Mouse (Mus musculus) heart, embryonic 13.5 days (tissue): Measurements from ENCODE around the gene Itga2b. TPM values are rescaled to one million over a fixed set of nuclear protein-coding genes. Genes with fewer than 3 reads are reported as not detected.

Experiments used
- ATAC-seq: fragments of 200-750 bp; cut with Nextera tagmentation; 2 replicates; pipeline ENCODE4 v1.8.0; 2017; ENCODE audit warnings: moderate TSS enrichment; ENCODE audit not compliant: insufficient number of reproducible peaks, low FRiP score, low TSS enrichment; ENCODE audit errors: extremely low read depth
- H3K27ac ChIP-seq: fragments of 300-500 bp; sonication (generic); replicated peaks from 2 replicates; pipeline ENCODE4 v1.5.1; 2015; ENCODE audit warnings: moderate library complexity, mild to moderate bottlenecking, inconsistent platforms
- H3K27me3 ChIP-seq: fragments of 300-500 bp; sonication (generic); replicated peaks from 2 replicates; pipeline ENCODE4 v1.6.1; 2015; ENCODE audit warnings: mild to moderate bottlenecking, inconsistent platforms
- H3K36me3 ChIP-seq: fragments of 300-500 bp; sonication (generic); 2 replicates; pipeline ENCODE4 v1.6.1; 2015; ENCODE audit warnings: mild to moderate bottlenecking, inconsistent platforms
- H3K4me1 ChIP-seq: fragments of 300-500 bp; sonication (generic); 2 replicates; pipeline ENCODE4 v1.6.1; 2015; ENCODE audit warnings: inconsistent platforms
- H3K4me2 ChIP-seq: fragments of 300-500 bp; sonication (generic); 2 replicates; pipeline ENCODE4 v1.6.1; 2015; ENCODE audit warnings: inconsistent platforms, mild to moderate bottlenecking, moderate library complexity
- H3K4me3 ChIP-seq: fragments of 300-500 bp; sonication (generic); 2 replicates; pipeline ENCODE4 v1.5.1; 2015; ENCODE audit warnings: moderate library complexity, mild to moderate bottlenecking, inconsistent platforms
- H3K9ac ChIP-seq: fragments of 300-500 bp; sonication (generic); 2 replicates; pipeline ENCODE4 v1.6.1; 2015; ENCODE audit warnings: inconsistent platforms, mild to moderate bottlenecking, moderate library complexity
- H3K9me3 ChIP-seq: fragments of 300-500 bp; sonication (generic); 2 replicates; pipeline ENCODE4 v1.6.1; 2016; ENCODE audit warnings: inconsistent platforms
- WGBS: fragments of 180-500 bp; shearing (Covaris S2); methylation state at CpG from one replicate; pipeline ENCODE4 v1.1.7; 2015; ENCODE audit warnings: mixed read lengths; 5-methylcytosine and 5-hydroxymethylcytosine counted together
- polyA plus RNA-seq: library from polyadenylated mRNA; unstranded; fragments of >200 nt; fragmentation: Nextera tagmentation; extraction: Ambion mirVana; gene quantifications from 2 replicates; pipeline ENCODE4 v1.2.1, GENCODE M21; 2015

Itga2b gene
- polyA plus RNA-seq, 1 experiment from 2014 or later = 10.5 TPM

- Histone ChIP-seq H3K9ac (no peak overlapping the region), H3K36me3 (peaks cover 92% of the 10 kb centered on the region), H3K4me3 (no peak overlapping the region), H3K27me3 (no peaks in the 10 kb centered on the region), H3K4me2 (no peak overlapping the region), H3K4me1 (no peaks in the 10 kb centered on the region), H3K9me3 (no peaks in the 10 kb centered on the region), H3K27ac (no peak overlapping the region)
- no peak for ATAC-seq
- WGBS = 89% methylated on average over 10 of the region's 10 CpGs
These were observed 11.9 kb upstream of the Itga2b start for GRCm38 (mm10) chr11:102481779-102482178.

DNA sequence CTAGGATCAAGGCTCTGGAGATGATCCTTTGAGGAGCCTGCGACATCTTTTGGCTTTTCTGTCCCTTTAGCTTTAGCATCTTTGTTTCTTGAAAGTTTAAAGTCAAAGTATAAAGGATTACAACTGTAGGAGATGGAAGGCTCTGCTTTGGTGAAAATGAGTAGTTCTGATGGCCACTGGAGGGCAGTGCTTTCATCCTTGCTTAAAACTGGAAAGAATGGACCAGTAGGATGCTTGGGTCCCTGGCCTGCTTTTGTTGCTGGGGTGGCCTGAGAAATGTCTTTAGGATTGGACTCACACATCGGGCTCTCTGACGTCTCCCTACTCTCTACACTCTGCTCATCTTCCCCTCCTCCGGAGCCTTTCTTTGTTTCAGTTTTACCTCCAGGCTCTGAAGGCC, 11.0 kb upstream of the Itga2b start:
- peaks cover 84% of the 10 kb centered on the region for H3K36me3 ChIP-seq
- no peak for ATAC-seq
- no peaks in the 10 kb centered on the region for H3K27me3 ChIP-seq
- no peak overlapping the region for H3K4me3 ChIP-seq
- no peak overlapping the region for H3K4me2 ChIP-seq
- no peak overlapping the region for H3K27ac ChIP-seq
- no peak overlapping the region for H3K9ac ChIP-seq
- H3K9me3 ChIP-seq = no peaks in the 10 kb centered on the region
- H3K4me1 ChIP-seq = no peaks in the 10 kb centered on the region
- 85% methylated on average over 4 of the region's 4 CpGs for WGBS

- H3K36me3 ChIP-seq = peaks cover 82% of the 10 kb centered on the region
- no peaks in the 10 kb centered on the region for H3K27me3 ChIP-seq
- H3K27ac ChIP-seq = no peak overlapping the region
- 95% methylated on average over 15 of the region's 15 CpGs for WGBS
- H3K4me3 ChIP-seq = no peak overlapping the region
- H3K4me2 ChIP-seq = no peak overlapping the region
- H3K4me1 ChIP-seq = no peaks in the 10 kb centered on the region
- no peak for ATAC-seq
- no peak overlapping the region for H3K9ac ChIP-seq
- H3K9me3 ChIP-seq = no peaks in the 10 kb centered on the region
These were observed 10.2 kb upstream of the Itga2b start for GRCm38 (mm10) chr11:102480111-102480510.

GRCm38 (mm10) chr11:102479581-102479980, 9.7 kb upstream of the Itga2b start:
- Histone ChIP-seq H3K36me3 (peaks cover 83% of the 10 kb centered on the region), H3K27me3 (no peaks in the 10 kb centered on the region), H3K4me1 (no peaks in the 10 kb centered on the region), H3K9ac (no peak overlapping the region), H3K9me3 (no peaks in the 10 kb centered on the region), H3K4me3 (no peak overlapping the region), H3K27ac (no peak overlapping the region), H3K4me2 (no peak overlapping the region)
- WGBS = 94% methylated on average over 23 of the region's 23 CpGs
- ATAC-seq = no peak

DNA sequence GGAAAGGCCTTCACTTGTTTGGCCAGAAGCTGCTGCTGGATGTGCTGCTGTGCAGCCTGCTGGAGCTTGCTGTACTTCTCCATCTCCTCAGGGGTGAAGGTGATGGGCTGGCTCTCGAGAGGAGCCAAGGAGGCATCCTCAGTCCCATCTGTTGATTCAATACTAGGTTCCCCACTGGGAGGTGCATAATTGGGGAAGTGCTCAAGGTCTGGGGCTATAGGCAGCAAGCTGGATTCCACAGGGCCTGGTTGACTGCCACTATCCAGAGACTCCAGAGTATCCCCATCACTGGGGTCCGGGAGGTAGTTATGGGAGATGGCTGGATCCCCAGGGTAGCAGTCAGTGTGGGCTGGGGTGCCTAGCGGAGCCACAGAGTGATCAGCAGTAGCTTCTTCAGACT, 8.7 kb upstream of the Itga2b start:
- H3K9me3 ChIP-seq = no peaks in the 10 kb centered on the region
- H3K4me2 ChIP-seq = no peak overlapping the region
- no peak overlapping the region for H3K9ac ChIP-seq
- H3K36me3 ChIP-seq = peaks cover 84% of the 10 kb centered on the region
- H3K27ac ChIP-seq = no peak overlapping the region
- WGBS = 84% methylated on average over 3 of the region's 3 CpGs
- H3K27me3 ChIP-seq = no peaks in the 10 kb centered on the region
- no peaks in the 10 kb centered on the region for H3K4me1 ChIP-seq
- no peak overlapping the region for H3K4me3 ChIP-seq
- no peak for ATAC-seq

DNA sequence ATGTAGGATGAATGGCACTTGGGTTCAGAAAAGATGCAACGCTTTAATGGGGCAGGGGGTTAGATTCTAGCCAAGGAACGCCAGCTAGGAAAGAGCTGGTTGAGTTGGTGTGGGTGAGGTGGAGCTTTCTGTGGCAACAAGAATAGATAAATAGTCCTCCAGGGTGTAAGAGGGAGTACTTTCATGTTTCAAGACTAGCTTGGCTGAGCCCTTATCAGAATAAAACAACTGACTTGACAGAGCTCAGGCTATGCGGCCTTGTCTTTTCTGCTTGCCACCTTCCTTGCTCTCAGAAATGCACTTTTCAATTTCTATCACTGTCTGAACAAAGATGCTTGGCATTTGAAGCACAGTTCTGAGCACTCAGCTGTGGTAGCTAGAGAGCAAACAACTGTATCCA, 5.1 kb upstream of the Itga2b start:
- H3K27ac ChIP-seq = no peak overlapping the region
- no peak for ATAC-seq
- no peaks in the 10 kb centered on the region for H3K9me3 ChIP-seq
- no peak overlapping the region for H3K9ac ChIP-seq
- no peaks in the 10 kb centered on the region for H3K27me3 ChIP-seq
- whole genome bisulfite sequencing = 89% methylated on average over 3 of the region's 3 CpGs
- H3K36me3 ChIP-seq = peaks cover 53% of the 10 kb centered on the region
- no peak overlapping the region for H3K4me3 ChIP-seq
- no peak overlapping the region for H3K4me2 ChIP-seq
- peaks cover 11% of the 10 kb centered on the region for H3K4me1 ChIP-seq

DNA sequence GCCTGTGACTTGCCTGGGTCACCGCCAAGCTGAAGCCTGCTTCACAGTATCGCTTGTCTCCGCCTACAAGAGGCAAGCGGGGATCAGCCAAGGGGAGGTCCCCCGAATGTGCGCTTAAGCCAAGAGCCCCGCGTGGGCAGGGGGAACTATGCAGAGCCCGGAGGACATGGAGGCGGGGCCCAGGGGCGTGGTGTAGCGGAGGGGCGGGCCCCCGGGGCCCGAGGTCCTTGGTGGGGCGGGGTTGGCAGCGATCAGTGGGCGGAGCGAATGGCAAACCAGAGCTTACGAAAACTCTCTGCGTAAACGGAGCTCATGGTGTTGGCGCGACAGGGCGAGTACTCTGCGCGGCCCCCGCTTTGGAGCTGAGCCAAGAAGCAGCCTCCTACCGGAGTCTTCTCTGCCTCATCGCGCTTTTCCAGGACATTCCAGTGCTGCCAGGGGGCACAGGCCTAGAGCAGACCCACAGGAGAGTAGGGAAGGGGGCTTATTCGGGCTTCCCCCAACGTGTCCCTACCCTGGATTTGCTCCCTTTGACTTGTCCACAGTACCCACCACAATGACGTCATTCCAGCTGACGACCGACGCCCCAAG, 2.8 kb downstream of the Itga2b start:
- peak; percentile 94 for ATAC-seq

DNA sequence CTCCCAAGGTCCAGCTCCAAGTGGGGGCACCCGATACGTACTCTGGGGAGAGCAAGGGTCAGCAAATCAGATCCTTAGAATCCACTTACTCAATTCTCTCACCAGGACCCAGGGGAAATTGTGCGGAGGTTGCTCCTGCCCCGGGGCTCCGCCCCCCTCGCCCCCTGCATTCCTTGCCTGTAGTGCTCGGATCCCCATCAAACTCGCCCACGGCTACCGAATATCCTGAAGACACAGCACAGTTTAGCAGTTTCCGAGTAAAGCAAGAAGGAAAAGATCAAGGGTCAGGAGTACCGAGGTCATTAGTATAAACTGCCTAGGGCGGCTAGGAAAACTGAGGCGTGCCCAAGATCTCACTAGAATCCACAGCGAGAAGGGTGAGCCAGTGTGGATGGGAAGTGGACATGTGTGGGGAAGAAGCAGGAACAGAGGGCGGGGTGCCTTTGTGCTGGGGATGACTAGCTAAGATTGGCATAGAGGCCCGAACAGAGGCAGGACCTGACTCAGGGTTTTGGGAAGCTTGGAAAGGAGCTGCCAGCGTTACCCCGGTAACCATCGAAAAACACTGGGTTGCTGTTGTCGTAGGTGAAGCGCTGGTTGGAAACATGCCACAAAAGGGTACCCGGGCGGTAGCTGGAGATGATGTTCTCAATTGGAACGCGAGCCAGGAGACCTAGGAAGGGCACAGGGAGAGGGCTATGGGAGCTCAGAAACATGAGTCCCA, 4.0 kb downstream of the Itga2b start:
- 23% methylated on average over 26 of the region's 26 CpGs for WGBS
- peak overlapping the region; percentile 58; the same call in 1 of the 2 replicates for H3K9ac ChIP-seq
- H3K4me2 ChIP-seq = peak overlapping the region; percentile 85
- no peaks in the 10 kb centered on the region for H3K9me3 ChIP-seq
- H3K27me3 ChIP-seq = peaks cover 20% of the 10 kb centered on the region
- H3K36me3 ChIP-seq = no peaks in the 10 kb centered on the region
- H3K4me1 ChIP-seq = peaks cover 50% of the 10 kb centered on the region
- H3K4me3 ChIP-seq = peak overlapping the region; percentile 6; the same call in 1 of the 2 replicates
- no peak for ATAC-seq
- peak overlapping the region; percentile 69; the same call in 1 of the 2 replicates for H3K27ac ChIP-seq

More for the DNA sequence above, 2.8 kb downstream of the Itga2b start:
- Histone ChIP-seq H3K9ac (peak overlapping the region; percentile 79), H3K27me3 (peaks cover 20% of the 10 kb centered on the region), H3K9me3 (no peaks in the 10 kb centered on the region), H3K27ac (peak overlapping the region; percentile 69), H3K4me1 (peaks cover 55% of the 10 kb centered on the region), H3K36me3 (no peaks in the 10 kb centered on the region), H3K4me3 (peak overlapping the region; percentile 55), H3K4me2 (peak overlapping the region; percentile 85)
- WGBS = under 1% methylated on average over 37 of the region's 37 CpGs

GRCm38 (mm10) chr11:102464901-102465300, 5.0 kb downstream of the Itga2b start:
- Histone ChIP-seq H3K9me3 (no peaks in the 10 kb centered on the region), H3K4me2 (no peak overlapping the region), H3K27me3 (peaks cover 28% of the 10 kb centered on the region), H3K4me3 (no peak overlapping the region), H3K27ac (no peak overlapping the region), H3K36me3 (no peaks in the 10 kb centered on the region), H3K9ac (no peak overlapping the region), H3K4me1 (peaks cover 47% of the 10 kb centered on the region)
- WGBS = 92% methylated on average over 6 of the region's 6 CpGs
- ATAC-seq = no peak

GRCm38 (mm10) chr11:102461764-102462163, 8.2 kb downstream of the Itga2b start:
- 63% methylated on average over 3 of the region's 3 CpGs for WGBS

DNA sequence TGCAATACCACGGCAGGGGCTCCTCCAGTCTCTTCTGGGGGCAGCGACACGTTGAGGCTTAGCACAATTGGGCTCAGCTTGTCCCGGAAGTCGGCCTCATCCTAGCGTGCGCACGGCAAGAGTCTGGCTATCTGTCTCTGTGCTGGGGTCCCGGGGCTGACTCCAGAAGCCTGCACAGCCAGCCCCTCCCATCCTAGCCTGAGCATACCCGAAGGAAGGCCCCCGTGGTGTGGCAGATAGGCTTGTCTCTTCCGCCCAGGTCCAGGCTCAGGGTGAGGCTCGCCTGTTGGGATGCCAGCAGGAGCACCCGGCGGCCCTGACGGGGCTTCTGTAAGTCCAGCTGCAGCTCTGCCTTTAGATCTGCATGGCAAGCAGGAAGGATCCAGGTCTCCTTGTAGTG, 9.4 kb downstream of the Itga2b start:
- Histone ChIP-seq H3K9me3 (no peaks in the 10 kb centered on the region), H3K4me3 (no peak overlapping the region), H3K27me3 (peaks cover 44% of the 10 kb centered on the region), H3K4me1 (peaks cover 20% of the 10 kb centered on the region), H3K9ac (no peak overlapping the region), H3K36me3 (no peaks in the 10 kb centered on the region), H3K27ac (no peak overlapping the region), H3K4me2 (no peak overlapping the region)
- WGBS = 38% methylated on average over 16 of the region's 16 CpGs
- no peak for ATAC-seq

More at GRCm38 (mm10) chr11:102461764-102462163, 8.2 kb downstream of the Itga2b start:
- Histone ChIP-seq H3K27ac (no peak overlapping the region), H3K4me3 (no peak overlapping the region), H3K4me2 (no peak overlapping the region), H3K27me3 (peaks cover 47% of the 10 kb centered on the region), H3K36me3 (no peaks in the 10 kb centered on the region), H3K4me1 (peaks cover 22% of the 10 kb centered on the region), H3K9ac (no peak overlapping the region), H3K9me3 (no peaks in the 10 kb centered on the region)
- no peak for ATAC-seq
